Mouse (Mus musculus): Measurements from ENCODE around the gene Slc25a3.
A peak's percentile ranks its signal among the peaks of the same experiment; 100 is the strongest.

- TF ChIP-seq CTCF (IDR thresholded peaks at IDR 0.05; ENCODE audit: low read depth, low read length) (no peak), POLR2A (IDR thresholded peaks at IDR 0.05; ENCODE audit: extremely low read depth, insufficient read depth, low read length) (peak; percentile 41)
These were observed 47.8 kb upstream of the Slc25a3 start for GRCm38 (mm10) chr10:91171455-91172328.
